Mouse (Mus musculus) midbrain, postnatal 0 days (tissue): ENCODE measurements at regions not wholly inside any gene's neighbourhood (a gene's known extent, or its start where the extent isn't known, plus 50 kb on each side); places are given as distances from the start of the nearest gene placed in this dataset.

Source experiments
- ATAC-seq: fragments of 200-750 bp; cut with Nextera tagmentation; 2 replicates; pipeline ENCODE4 v1.8.0; 2017; ENCODE audit warnings: moderate number of reproducible peaks, mild to moderate bottlenecking, moderate TSS enrichment, moderate library complexity; ENCODE audit not compliant: low FRiP score
- DNase-seq: peaks from one replicate; pipeline ENCODE4 v3.0.0-alpha.2; 2015; ENCODE audit warnings: low spot score
- H3K27ac ChIP-seq: fragments of 300-500 bp; sonication (generic); 2 replicates; pipeline ENCODE4 v1.5.1; 2014; ENCODE audit warnings: low read depth, mild to moderate bottlenecking, low read length, mixed read lengths
- H3K27me3 ChIP-seq: fragments of 300-500 bp; sonication (generic); 2 replicates; pipeline ENCODE4 v1.6.1; 2014; ENCODE audit warnings: low read length, control low read depth, mixed read lengths; ENCODE audit not compliant: insufficient read depth
- H3K36me3 ChIP-seq: fragments of 300-500 bp; sonication (generic); 2 replicates; pipeline ENCODE4 v1.6.1; 2014; ENCODE audit warnings: low read length, control low read depth, mixed read lengths; ENCODE audit not compliant: insufficient read depth
- H3K4me1 ChIP-seq: fragments of 300-500 bp; sonication (generic); 2 replicates; pipeline ENCODE4 v1.6.1; 2014; ENCODE audit warnings: mild to moderate bottlenecking, control low read depth, antibody characterized with exemption, low read length, mixed read lengths; ENCODE audit not compliant: insufficient read depth
- H3K4me2 ChIP-seq: fragments of 300-500 bp; sonication (generic); 2 replicates; pipeline ENCODE4 v1.6.1; 2014; ENCODE audit warnings: low read depth, mild to moderate bottlenecking, low read length, mixed read lengths; ENCODE audit not compliant: poor library complexity, severe bottlenecking
- H3K4me3 ChIP-seq: fragments of 300-500 bp; sonication (generic); 2 replicates; pipeline ENCODE4 v1.5.1; 2014; ENCODE audit warnings: low read depth, mild to moderate bottlenecking, low read length, moderate library complexity
- H3K9ac ChIP-seq: fragments of 300-500 bp; sonication (generic); replicated peaks from 2 replicates; pipeline ENCODE4 v1.6.1; 2014; ENCODE audit warnings: mild to moderate bottlenecking, low read length, moderate library complexity, mixed read lengths; ENCODE audit not compliant: poor library complexity, severe bottlenecking
- H3K9me3 ChIP-seq: fragments of 300-500 bp; sonication (generic); 2 replicates; pipeline ENCODE4 v1.6.1; 2016; ENCODE audit warnings: low read length, control low read depth
- CTCF ChIP-seq: IDR thresholded peaks from 2 replicates; pipeline ENCODE4 v1.5.1; 2016; ENCODE audit warnings: antibody characterized with exemption, mild to moderate bottlenecking
- WGBS: fragments of 180-500 bp; shearing (Covaris S2); extraction: QIAGEN DNeasy Blood & Tissue Kit; methylation state at CpG from one replicate; pipeline ENCODE4 v1.1.7; 2014; 5-methylcytosine and 5-hydroxymethylcytosine counted together

DNA sequence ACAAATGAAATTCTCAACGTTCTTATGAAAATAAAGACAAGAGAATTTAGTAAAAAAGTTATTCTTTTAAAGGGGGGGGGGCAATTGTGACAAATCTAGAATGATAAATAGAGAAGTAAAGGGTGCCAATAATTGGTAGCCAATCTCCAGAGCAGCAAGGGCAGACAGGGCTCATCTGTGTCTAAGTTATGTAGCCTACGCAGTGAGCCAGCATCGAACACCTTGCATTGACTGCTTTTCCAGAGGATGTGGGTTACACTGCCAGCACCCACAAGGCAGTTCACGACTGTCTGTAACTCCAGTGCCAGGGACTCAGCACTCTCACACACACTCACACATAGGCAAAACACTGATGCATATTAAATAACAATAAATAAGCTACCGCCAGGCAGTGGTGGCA lies 94.7 kb upstream of the Ednrb start:
- WGBS, result 91% methylated on average over 5 of the region's 5 CpGs
- Histone ChIP-seq H3K27me3 (no peaks in the 10 kb centered on the region), H3K9me3 (no peaks in the 10 kb centered on the region), H3K4me3 (no peak overlapping the region), H3K4me1 (no peaks in the 10 kb centered on the region), H3K27ac (no peak overlapping the region), H3K9ac (no peak overlapping the region), H3K4me2 (no peak overlapping the region), H3K36me3 (no peaks in the 10 kb centered on the region)
- ATAC-seq, result no peak
- no peak for DNase-seq
- TF ChIP-seq CTCF, result no peak

DNA sequence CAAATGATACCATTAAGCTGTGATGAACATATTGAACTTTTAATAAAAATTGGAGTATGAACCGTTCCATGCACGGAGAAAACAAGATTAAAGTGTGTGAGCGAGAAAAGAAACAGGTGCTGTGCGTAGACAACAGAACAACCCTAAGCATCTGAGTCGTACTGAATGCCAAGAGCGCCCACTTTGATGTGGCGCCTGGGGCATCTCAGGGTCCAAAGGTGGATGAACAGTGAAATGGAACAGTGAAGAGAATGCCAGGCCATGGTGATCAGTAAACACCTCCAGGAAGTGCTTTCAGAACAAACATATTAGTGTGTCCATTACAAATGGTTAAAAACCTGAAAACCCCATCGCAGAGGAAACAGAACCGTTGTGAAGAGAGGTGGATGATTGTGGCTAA lies 94.0 kb upstream of the Ednrb start:
- WGBS, result 88% methylated on average over 9 of the region's 9 CpGs

DNA sequence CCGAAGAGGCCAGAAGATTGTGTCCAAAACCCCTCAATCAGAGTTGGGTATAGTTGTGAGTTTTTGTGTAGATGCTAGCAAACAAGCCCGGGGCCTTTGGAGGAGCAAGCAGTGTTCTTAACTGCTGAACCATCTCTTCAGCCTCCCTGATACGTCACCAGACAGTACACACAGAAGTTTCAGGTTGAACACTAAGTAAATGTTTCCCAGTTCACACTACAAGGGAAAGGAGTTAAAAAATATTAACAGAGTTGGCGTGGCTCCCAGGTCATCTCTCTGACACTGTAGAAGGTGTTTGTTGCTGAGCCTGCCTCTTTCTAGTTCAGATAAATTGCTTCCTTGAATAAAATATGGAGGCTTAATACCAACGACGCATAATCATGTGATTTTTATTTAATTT lies 93.5 kb upstream of the Ednrb start:
- WGBS, result 91% methylated on average over 6 of the region's 6 CpGs
- no peak for DNase-seq

More for the DNA sequence above, 94.0 kb upstream of the Ednrb start:
- Histone ChIP-seq H3K4me3 (no peak overlapping the region), H3K4me2 (no peak overlapping the region), H3K36me3 (no peaks in the 10 kb centered on the region), H3K27me3 (no peaks in the 10 kb centered on the region), H3K4me1 (no peaks in the 10 kb centered on the region), H3K27ac (no peak overlapping the region), H3K9me3 (no peaks in the 10 kb centered on the region), H3K9ac (no peak overlapping the region)
- ATAC-seq, result no peak
- no peak for TF ChIP-seq CTCF
- no peak for DNase-seq

DNA sequence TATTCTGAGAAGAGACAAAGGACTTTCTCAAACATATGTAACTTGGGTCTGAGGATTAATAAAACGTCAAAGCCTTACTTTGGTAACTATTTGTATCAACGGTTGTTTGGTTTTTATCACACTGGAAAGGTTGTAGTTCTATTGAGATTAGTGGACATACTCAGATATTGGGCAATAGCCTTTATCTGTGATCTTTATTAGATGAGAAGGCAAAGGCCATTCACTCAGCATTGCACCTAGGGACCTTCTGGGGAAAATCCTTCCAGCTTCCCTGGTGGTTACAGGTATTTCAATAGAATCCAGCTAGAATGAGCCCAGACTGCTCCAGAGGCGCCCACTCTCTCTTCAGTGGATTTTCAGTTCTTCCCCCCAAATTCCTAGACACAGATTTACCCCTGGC lies 89.6 kb upstream of the Ednrb start:
- DNase-seq (no peak), ATAC-seq (no peak)
- WGBS, result 89% methylated on average over 3 of the region's 3 CpGs
- Histone ChIP-seq H3K9ac (no peak overlapping the region), H3K4me2 (no peak overlapping the region), H3K36me3 (no peaks in the 10 kb centered on the region), H3K4me3 (no peak overlapping the region), H3K4me1 (no peaks in the 10 kb centered on the region), H3K9me3 (no peaks in the 10 kb centered on the region), H3K27me3 (no peaks in the 10 kb centered on the region), H3K27ac (no peak overlapping the region)
- no peak for TF ChIP-seq CTCF

More for the DNA sequence above, 93.5 kb upstream of the Ednrb start:
- no peaks in the 10 kb centered on the region for H3K4me1 ChIP-seq
- no peaks in the 10 kb centered on the region for H3K9me3 ChIP-seq
- ATAC-seq, result no peak
- no peak overlapping the region for H3K4me2 ChIP-seq
- H3K27me3 ChIP-seq, result no peaks in the 10 kb centered on the region
- no peak overlapping the region for H3K9ac ChIP-seq
- TF ChIP-seq CTCF, result no peak
- H3K36me3 ChIP-seq, result no peaks in the 10 kb centered on the region
- no peak overlapping the region for H3K27ac ChIP-seq
- H3K4me3 ChIP-seq, result no peak overlapping the region

DNA sequence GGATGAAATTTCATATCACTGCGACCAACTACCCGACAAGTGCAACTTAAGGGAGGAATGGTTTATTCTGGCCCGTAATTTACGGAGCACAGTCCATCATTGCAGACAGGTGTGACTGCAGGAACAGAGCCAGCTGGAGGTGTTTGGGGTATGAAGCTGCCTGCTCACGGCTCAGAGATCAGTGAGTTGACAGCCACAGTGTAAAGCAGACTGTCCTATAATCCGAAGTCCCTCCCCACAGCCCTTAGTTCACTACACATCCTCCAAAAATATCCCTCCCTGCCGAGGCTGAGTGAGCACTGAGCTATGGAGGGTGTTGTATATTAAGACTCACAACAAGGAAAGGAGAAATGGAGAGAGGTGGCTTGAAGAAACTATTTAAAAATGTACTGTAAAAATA lies 88.0 kb upstream of the Ednrb start:
- no peak overlapping the region for H3K27ac ChIP-seq
- WGBS, result 85% methylated on average over 7 of the region's 7 CpGs
- no peak for ATAC-seq
- H3K27me3 ChIP-seq, result no peaks in the 10 kb centered on the region
- H3K4me2 ChIP-seq, result no peak overlapping the region
- H3K36me3 ChIP-seq, result no peaks in the 10 kb centered on the region
- TF ChIP-seq CTCF, result no peak
- H3K9me3 ChIP-seq, result no peaks in the 10 kb centered on the region
- H3K4me1 ChIP-seq, result no peaks in the 10 kb centered on the region
- no peak overlapping the region for H3K9ac ChIP-seq
- no peak overlapping the region for H3K4me3 ChIP-seq
- DNase-seq, result no peak

DNA sequence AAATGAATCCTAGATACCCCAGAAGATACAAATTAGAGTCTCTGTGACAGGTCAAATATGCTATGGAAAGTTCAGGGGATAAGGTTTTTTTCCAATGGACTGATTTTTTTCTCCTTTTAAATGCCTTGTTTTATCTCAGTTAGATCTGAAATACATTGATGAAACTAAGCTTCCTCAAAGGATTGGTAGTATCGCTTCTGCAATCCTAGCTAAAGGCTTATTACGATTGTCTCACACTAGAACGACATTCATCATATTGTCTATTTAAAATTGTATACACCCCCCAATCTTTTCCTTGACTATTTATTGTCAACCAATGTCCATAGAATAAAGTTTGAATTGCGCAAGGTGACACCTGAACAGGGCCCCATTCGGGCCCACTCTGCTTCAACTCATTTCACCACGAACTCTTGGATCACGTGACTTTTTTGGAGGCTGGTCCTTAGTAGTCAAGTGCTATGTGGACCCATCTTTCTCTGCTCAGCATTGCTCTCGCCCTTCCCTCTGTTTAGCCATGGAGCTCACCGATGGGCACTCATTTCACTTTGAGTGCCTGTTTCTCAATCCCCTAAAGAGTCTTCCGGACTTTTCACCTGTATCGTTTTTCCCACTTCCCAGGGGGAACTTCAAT lies 85.6 kb upstream of the Ednrb start:
- Histone ChIP-seq H3K9me3 (no peaks in the 10 kb centered on the region), H3K4me1 (no peaks in the 10 kb centered on the region), H3K9ac (no peak overlapping the region), H3K36me3 (no peaks in the 10 kb centered on the region), H3K4me3 (no peak overlapping the region), H3K4me2 (no peak overlapping the region), H3K27ac (no peak overlapping the region), H3K27me3 (no peaks in the 10 kb centered on the region)
- DNase-seq (no peak), ATAC-seq (no peak)
- 91% methylated on average over 11 of the region's 11 CpGs for WGBS
- TF ChIP-seq CTCF, result no peak
